Mouse (Mus musculus): ENCODE measurements around the gene Zbtb16.
A peak's percentile ranks its signal among the peaks of the same experiment; 100 is the strongest.

The Zbtb16 gene

DNA sequence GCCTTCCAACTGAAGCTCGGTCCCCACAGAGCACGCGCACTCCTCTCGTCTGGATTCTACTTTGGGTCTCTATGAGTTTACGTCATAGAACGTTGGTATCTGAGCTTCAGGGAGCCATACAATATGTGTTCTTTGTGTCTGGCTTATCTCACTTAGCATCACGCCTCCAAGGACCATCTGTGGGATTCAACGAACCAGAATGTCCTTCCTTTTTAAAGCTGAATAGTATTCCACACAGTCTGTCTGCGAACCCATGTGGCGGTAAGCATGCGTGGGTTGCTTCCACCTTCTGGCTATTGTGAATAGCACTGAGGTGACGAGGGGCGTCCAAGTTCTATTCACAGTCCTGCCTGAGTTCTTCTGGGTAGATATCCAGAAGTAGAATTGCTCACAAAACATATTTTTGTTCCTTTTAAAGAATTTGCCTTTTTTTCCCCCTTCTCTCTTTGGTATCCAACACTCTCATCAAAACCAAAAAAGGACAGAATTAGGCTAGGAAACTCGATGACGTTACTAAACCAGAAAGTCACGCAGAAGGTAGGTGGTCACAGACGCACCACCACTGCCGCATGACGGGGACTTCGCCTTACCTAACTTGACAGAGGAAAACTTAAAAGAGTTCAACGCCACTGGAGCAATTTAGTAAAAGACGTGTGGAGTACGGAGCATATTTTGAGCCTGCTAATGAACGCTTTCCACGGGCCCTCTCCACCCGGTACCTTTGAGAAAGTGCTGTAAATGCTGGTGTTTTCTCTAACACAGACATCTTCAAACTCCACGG, 32.4 kb downstream of the Zbtb16 start:
- ATAC-seq (ENCODE audit: low TSS enrichment): peak; percentile 70

DNA sequence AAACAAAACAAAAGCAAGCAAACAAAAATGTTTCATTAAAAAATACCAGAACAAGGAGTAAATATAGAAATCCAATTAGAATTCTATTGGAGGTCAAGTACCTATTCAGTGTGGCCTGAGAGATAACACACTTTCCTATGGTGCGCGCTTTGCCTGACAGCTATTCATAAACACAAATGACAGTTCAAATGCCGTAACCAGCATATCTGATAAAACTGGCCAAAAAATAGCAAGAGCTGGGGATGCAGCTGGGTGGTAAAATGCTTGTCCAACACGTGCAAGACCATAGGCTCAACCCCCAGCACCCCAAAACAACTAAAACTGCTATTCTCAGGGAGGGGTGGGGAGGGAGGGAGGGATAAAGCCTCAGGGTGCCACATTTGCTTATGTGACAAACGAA, 33.6 kb downstream of the Zbtb16 start:
- no peak for ATAC-seq (ENCODE audit: low TSS enrichment)

DNA sequence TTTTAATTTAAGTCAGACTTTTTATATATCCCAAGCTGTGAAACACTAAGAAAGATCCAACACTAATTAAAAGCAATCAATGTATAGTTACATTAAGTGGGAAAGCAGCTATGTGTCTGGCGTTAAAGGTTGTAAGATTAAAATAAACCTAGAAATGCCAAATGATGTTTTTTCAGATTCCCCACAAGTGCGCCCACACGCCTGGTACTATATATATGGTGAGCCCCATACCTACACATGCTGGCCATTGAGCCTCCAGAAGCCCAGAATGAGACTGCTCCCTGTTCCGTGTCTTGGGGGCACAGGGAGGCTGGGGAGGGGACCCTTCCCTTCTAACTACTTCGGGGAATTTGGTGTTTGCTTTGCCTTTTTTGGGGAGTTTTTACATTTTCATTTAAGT, 34.7 kb downstream of the Zbtb16 start:
- ATAC-seq (ENCODE audit: low TSS enrichment): peak; percentile 14; the same call in 1 of the 2 replicates

DNA sequence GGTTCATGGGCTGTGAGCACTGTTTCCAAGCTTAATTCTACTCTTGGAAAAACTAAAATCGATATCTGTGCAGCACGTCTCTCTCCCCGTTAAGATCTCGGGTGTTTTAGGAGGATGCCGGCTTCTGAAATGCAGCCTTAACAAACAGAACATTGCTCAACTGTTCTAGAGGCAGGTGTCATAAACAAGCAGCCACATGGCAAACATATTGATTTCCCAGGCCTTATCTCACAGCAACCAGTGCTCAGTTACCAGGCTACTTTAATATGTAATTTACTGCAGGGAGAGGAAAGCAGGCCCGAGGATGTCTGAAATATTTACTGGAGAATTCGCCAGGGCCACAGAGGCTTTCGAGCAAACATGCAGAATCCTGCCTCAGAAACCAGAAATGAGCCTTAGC, 35.4 kb downstream of the Zbtb16 start:
- no peak for ATAC-seq (ENCODE audit: low TSS enrichment)

DNA sequence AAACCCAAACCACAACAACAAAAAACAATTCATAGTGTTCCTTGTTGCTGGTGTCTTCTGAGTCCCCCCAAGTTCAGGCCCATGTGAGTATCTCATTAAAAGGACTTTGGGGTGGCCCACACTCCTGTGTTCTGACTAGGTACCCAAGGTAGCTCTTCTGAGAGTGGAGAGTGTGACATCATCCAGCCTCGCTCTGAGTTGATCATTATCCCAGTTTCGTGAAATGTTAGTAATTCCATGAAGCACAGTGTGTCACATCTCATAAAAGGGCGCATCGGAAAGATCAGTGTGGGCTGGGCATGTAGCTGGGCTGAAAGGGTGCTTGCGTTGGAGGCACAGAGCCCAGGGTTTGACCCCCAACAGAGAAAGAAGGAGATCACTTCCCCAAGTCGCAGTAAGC, 38.0 kb downstream of the Zbtb16 start:
- ATAC-seq (ENCODE audit: low TSS enrichment): no peak

DNA sequence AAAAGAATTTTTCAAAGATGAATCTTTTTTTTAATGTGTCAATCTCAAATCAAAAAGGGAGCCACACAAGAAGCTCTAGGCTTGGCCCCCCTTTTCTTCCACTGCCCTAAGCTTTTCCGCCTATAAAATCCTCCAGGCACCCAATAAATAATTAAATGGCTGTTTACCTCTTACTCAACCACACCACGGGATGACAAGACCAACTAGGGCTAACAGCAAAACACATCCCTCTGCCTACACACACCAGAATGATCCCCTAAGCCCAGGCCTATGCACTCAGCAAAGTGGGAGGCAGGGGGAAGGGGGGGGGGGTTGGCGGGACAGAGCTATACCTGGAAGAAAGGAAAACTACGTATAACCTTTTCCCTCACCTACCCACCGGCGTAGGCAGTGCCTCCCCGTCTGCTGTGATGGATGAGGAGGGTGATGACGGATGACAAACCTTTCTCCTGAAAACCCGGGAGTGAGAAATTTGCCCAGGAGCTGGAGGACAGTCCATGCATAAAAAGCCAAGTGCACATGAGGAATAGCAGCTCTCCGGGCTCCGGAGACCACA, 39.7 kb downstream of the Zbtb16 start:
- no peak for ATAC-seq (ENCODE audit: low TSS enrichment)

DNA sequence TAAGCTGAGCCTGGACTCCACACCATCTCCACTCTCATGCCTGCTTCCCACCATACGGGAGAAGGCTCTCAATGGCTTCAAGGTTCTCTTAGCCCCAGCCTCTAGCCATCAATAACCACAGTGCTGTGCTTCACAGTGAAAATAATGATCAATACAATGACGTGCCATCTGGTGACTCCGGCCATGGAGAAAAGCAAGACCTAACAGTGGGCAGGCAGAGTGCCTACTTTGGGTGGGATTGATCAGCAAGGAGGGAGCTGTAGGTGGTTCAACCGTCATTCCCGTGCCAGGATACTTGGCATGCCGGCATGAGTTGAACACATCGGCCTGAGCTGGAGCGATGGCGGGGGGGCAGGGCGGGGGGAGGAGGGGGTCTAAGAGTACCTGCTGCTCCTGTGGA, 40.3 kb downstream of the Zbtb16 start:
- ATAC-seq (ENCODE audit: low TSS enrichment): no peak; the same call in 1 of the 2 replicates

DNA sequence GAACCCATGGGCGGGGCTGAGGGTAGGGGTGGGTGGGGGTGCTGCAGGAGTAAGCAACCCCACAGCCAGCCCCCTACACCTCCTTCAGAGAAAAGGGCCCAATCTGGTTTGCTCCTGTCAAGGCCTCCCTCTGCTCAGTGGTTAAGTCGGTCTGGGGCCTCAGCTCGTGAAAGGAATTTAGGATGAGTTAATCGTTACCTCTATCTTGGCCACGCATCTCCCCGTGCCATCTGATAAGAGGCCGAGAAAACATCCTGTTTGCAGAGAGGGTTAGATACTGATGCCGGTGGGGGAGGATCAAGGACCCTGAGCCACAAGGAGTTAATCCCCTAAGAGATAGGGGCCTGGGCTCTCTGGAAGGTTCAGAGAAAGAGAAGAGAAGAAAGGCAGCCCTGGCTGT, 40.9 kb downstream of the Zbtb16 start:
- no peak for ATAC-seq (ENCODE audit: low TSS enrichment)

DNA sequence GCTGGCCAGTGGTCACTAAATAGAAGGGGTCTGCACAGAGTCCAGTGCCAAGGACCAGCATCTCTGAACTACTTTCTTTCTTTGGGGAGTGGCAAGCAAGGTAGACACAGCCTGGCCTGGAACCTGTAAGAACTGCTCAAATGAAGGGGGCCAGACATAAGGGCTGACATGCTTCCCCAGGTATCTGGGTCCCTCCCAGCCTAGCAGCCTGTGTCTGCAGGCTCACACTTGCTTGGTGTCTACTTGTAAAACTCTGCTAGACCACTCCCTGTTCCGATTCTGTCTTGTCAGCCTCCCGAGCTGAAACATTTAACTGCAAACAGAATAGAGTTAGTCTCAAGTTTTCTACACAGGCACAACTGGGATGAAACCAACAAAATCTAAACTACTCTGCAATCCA, 41.6 kb downstream of the Zbtb16 start:
- ATAC-seq (ENCODE audit: low TSS enrichment): no peak

DNA sequence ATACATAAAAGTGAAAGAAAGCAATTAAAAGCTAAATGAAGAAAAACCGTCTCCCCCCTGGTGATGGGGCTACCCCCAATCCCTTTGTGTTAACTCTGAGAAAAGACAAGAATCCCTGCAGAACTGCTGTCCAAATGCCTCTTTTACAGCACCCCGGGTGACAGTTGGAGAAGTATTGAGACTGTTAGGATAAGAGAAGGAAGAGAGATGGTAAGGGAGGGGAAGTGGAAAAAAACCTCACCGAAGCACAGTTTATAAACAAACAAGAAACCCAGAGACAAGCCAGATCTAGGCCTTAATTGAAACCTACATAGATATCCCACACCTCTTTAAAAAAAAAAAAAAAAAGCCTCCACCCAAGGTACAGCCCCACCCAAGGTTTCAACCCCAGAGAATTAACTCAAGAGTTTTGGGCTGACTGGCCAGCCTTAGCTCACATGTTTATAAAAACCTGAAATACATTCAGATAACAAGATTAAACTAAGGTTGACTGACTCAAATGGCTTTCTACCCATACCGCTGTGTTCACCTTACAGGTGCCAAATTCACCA, 42.3 kb downstream of the Zbtb16 start:
- no peak for ATAC-seq (ENCODE audit: low TSS enrichment)

DNA sequence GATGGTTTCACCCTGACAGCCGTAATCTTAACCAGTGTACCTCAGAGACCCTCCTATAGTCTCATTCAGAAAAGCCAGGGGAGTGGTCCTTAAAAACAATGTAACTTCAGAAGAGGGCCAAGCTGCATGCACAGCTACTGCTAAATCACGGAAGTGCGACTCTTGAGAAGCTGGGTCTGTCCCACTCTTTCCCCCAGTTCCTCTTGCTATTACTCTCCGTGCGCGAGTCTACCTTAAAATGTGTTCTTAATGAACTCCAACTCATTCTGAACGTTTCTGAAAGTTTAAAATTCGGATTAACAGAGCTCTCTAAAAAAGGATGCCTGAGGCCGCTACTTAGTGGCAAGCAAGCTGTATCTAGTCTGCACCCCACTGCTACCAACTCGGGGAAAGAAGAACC, 45.4 kb downstream of the Zbtb16 start:
- no peak for ATAC-seq (ENCODE audit: low TSS enrichment)

DNA sequence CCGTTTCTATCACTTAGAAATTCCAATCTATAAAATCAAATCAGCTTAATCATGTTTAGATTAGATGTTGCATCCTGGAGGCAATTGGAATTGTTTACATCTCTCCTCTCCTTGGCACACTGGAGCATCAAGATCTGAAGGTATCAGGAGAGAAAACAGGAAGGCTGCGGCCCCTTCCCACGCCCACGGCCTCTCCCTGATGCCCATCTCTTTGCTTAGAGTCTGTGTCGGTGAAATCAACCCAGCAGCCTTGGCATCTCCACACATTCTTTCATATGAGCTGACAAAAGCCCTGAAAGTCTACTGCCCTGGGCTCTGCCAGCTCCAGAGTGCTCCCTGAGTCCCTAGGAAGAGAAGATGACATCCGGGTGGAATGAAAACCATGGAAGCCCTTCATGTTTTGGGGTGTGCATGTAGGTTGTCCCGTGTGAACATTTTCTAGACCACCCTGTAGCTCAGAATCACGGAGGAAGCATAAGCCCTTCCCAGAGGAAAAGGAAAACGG, 48.1 kb downstream of the Zbtb16 start:
- peak; percentile 35; the same call in 1 of the 2 replicates for ATAC-seq (ENCODE audit: low TSS enrichment)

DNA sequence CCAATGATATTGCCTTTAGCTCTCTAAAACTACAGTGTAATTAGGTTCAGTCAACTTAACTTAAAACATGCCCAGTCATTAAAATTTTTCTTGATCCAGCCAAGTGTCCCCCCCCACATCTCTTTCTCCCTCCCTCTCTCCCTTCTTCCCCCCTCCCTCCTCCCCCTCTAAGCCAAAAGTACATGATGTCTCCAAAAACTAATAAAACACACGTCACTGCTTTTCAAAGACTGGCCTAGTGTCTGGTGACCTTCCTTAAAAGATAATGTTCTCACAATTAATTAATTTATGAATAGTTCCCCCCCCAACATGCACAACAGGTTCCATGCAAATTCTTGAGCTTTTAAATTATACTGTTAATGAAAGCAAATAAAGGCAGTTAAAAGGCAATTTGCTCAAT, 48.7 kb downstream of the Zbtb16 start:
- no peak for ATAC-seq (ENCODE audit: low TSS enrichment)

DNA sequence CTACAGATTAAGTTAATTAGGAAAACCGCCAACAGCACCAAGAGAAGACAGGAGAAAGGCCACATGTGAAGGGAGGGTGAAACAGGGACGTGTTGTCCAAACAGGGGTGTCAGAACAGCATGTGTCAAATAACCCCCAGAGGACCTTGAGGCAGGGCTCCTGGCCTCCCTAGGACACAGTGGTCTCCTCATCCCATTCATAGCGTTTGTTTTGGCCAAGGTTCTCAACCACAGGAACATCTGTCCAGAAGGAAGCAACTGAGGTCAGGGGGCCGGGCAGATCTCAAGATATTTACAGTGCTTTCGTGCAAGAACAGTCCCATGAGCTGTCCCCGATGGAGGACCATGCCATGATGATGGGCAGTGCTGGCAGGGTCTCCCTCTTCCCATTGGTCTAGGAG, 49.2 kb downstream of the Zbtb16 start:
- ATAC-seq (ENCODE audit: low TSS enrichment): no peak

DNA sequence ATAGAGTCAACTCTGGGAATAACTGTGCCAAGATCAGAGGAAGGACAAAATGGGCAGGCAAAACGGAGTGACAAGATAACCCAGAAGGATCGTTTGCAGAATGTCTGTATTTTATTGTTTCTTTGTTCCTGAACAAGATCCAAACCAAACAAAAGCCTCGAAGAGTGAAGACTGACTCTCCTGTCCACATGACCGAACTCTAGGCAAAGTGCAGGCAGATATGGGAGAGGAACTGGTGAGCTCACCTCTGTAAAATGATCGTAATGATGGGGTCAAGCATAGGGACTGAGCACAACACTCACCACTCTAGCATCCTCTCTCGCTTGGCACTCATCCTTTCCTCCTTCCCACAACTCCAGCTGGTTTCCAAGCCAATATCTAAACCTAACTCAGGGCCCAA, 51.1 kb downstream of the Zbtb16 start:
- no peak for ATAC-seq (ENCODE audit: low TSS enrichment)

DNA sequence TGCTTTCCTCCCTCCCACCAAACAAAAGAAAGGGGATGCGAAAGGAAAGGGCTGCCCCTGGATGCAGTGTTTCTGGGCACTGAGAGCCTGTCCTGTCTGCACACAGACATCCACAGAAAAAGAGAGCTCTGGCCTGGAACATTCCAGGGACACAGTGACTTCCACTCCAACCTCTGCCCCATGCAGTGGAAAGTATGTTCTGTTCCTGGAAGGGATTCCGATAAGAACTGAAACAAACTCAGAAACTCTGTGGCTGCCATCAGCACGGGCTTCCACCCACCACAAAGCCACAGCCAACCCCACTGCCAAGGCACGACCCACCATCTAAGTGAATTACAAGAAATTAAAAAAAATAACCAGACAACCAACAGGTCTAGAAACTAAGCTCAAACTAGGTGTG, 52.7 kb downstream of the Zbtb16 start:
- no peak for ATAC-seq (ENCODE audit: low TSS enrichment)

DNA sequence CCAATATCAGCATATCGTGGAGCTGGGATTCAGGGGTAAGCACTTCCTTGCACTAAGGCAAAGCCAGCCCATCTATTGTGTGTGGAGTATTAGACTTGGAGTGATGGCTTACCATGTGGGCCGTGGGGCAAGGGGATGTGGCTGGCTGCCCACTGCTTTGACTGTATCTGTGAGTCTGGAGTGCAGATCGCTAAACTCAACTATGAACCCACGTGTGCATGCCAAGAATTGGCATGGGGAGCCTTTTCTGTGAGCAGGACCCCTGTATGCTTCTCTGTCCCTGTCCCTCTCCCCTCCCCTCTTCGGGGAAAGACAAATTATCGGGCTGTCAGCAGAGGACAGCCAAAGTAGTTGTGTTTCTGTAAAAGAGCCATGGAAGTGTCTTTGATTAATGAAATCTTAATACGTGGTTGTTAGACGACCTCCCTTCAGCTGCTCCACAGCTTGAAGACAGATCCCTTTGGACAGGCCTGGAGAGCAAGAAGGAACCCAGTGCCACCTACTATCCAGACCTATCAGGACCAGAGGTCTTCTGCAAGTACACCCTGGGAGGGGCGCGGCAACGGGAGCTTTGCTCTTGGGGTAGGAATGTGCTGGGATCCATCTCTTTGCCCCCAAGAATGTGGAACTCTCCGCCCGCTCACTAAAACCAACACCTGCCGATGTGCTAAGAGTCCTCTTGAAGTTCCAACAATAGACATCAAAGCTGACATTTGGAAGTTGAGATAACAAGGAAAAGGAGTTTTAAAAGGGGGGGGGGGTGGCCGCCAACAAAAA, 53.5 kb downstream of the Zbtb16 start:
- no peak for ATAC-seq (ENCODE audit: low TSS enrichment)

DNA sequence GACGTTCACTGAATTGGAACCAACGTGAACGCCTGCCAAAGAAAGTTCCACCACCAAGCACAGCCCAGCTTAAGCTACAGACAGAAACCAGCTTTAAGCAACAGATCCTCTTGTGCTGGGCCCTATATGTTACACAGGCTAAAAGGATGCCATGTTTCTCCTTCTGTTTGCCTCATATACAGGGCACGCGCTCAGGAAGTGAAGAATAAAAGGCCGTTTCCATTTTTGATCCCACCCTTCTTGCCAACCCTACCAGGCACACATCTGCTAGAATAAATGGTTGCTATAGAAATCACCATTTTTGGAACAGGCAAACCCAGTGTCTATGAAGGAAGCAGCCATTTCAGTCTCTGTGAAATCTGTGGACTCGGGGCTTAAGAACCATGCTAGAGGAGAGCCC, 59.8 kb downstream of the Zbtb16 start:
- ATAC-seq (ENCODE audit: low TSS enrichment): peak; percentile 64

DNA sequence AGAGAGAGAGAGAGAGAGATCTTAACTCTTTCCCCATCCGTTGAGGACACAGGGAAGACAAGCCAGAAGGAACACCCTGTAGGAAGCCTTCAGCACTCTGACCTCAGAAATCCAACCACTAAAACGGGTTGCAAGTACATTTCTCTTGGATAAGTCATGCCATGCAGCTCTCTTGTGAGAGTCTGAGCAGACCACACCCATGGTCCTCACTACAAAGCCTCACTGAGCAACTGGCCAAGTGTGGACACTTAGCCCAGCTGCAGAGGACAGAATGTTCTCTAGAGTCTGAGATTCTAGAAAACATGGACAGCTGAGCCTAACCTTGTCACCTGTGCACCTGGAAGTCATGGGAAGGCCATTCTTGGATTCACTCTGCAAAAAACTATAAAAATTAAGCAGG, 60.5 kb downstream of the Zbtb16 start:
- ATAC-seq (ENCODE audit: low TSS enrichment): no peak

DNA sequence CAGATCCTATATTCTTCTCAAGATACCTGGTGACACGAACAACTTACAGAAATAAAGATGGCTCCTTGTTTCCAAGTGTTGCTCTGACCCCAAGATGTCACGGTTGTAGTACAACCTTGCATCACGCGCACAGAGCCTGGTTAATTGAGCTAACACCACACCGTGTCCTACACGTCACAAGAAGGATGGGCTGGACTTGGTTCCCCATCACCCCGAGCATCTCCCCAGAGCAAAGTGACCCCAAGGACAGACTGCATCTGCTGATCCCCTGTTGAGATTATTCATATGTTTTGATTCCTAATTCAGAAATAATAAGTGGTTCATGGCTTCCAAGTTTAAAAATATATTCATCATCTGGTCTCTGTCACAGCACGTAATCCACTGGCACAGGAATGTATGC, 62.3 kb downstream of the Zbtb16 start:
- no peak for ATAC-seq (ENCODE audit: low TSS enrichment)

DNA sequence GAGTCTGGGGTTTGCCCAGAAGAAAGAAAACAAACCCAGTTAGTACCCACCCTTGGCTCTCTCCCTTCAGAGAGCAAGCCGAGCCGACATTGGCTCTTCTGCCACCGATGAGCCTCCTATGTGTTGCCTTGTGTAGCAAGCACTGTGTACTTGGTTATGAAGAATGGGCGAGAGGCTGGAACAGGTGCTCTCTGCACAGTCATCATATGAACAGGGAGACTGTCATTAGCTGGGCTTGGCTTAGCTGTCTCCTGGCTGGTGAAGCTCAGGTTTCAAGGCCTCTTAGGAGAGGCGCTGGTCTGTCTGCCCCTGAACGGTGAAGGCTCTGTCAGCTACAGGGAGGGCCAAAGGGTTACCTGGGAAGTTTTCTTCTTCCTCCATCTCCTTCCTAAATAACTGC, 62.9 kb downstream of the Zbtb16 start:
- ATAC-seq (ENCODE audit: low TSS enrichment): no peak

DNA sequence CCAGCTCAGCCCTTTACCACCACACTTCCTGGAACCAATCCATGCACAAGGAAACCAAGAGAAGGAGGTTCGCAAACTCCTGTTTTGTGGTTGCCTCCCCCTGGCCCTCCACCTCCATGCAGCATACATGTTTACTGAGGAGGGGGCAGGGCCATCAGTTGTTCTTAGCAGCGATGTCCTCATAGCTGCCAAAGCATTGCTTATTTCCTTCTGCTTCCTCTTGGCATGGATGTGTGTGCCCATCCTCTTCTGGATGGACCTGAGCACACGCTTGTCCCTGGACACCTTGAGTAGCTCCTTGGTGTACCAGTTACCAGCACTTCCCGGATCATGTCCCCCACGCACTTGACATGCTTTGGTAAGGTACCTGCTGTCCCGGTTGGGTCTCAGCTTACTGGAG, 64.5 kb downstream of the Zbtb16 start:
- no peak for ATAC-seq (ENCODE audit: low TSS enrichment)

DNA sequence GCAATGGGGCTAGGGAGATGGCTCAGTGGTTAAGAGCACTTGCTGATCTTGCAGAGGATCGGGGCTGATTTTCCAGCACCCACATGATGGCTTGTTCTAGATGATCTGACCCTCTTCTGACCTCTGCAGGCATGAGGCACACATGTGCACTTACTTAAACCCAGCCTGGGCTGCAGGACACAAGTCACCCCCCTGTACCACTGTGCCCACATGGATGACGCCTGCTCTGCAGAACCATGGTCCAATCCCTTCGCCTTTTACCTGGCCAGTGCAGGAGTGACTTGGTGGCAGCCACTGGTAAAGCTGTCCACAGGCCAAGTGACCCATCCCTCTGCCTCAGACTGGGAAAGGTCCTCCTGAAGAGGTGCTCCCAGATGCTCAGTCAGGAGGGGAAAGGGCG, 67.1 kb downstream of the Zbtb16 start:
- no peak for ATAC-seq (ENCODE audit: low TSS enrichment)
